Mouse (Mus musculus) heart, adult 18-20 months (tissue): ENCODE measurements around the gene Dbndd2. TPM values are rescaled to one million over a fixed set of nuclear protein-coding genes. Genes with fewer than 3 reads are reported as not detected.

Source experiments
- DNase-seq, 2 experiments: peaks; one replicate each; pipeline ENCODE4 v3.0.0; 2021 to 2022; ENCODE audit warnings: mixed read lengths in 1 of 2
- total RNA-seq, 2 experiments: library from RNA; stranded (reverse); gene quantifications; 2 replicates each; pipeline ENCODE4 v1.2.3; 2021

The Dbndd2 gene
- total RNA-seq, 2 experiments from 2014 or later, result 9.4 to 10.7 TPM

GRCm38 (mm10) chr2:164540652-164541427 lies 54.9 kb downstream of the Dbndd2 start:
- peak in 1 of 2 experiments; percentile 42 for DNase-seq

- no peak for DNase-seq
These were observed 56.2 kb downstream of the Dbndd2 start for GRCm38 (mm10) chr2:164542132-164542531.

GRCm38 (mm10) chr2:164542598-164542997 lies 56.7 kb downstream of the Dbndd2 start:
- no peak for DNase-seq

Other genes starting within 250 kb of the Dbndd2 start
- not detected for gene Svs2, start 247.6 kb upstream of the Dbndd2 start, total RNA-seq
- gene Svs3b, start 229.5 kb upstream of the Dbndd2 start, total RNA-seq, result not detected
- not detected for gene Svs4, start 207.6 kb upstream of the Dbndd2 start, total RNA-seq
- gene Svs3a, start 196.8 kb upstream of the Dbndd2 start, total RNA-seq, result not detected
- not detected for gene Svs6, start 169.4 kb upstream of the Dbndd2 start, total RNA-seq
- gene Svs5, start 153.4 kb upstream of the Dbndd2 start, total RNA-seq, result not detected
- gene Slpi, start 97.0 kb upstream of the Dbndd2 start, total RNA-seq, result 10 to 100 TPM; 12.2 to 21.3 TPM
- not detected for gene Rbpjl, start 83.0 kb upstream of the Dbndd2 start, total RNA-seq
- gene Matn4, start 80.9 kb upstream of the Dbndd2 start, total RNA-seq, result under 1 TPM; 0.36 to 0.45 TPM
- 10 to 100 TPM; 18.7 to 34.2 TPM for gene Sdc4, start 42.2 kb upstream of the Dbndd2 start, total RNA-seq
- gene Sys1, start 29.1 kb upstream of the Dbndd2 start, total RNA-seq, result 10 to 100 TPM; 23.0 to 23.1 TPM
- 10 to 100 TPM in 1 of 2 experiments, 1 to 10 TPM in 1; 3.7 to 11.1 TPM for gene Gm20458, start 25.1 kb upstream of the Dbndd2 start, total RNA-seq
- not detected for gene Trp53tg5, start 12.4 kb upstream of the Dbndd2 start, total RNA-seq
- gene Pigt, start 11.4 kb downstream of the Dbndd2 start, total RNA-seq, result 10 to 100 TPM; 28.7 to 32.6 TPM
- gene Wfdc2, start 76.3 kb downstream of the Dbndd2 start, total RNA-seq, result 10 to 100 TPM in 1 of 2 experiments, 1 to 10 TPM in 1; 1.0 to 11.8 TPM
- gene Spint3, start 87.4 kb downstream of the Dbndd2 start, total RNA-seq, result not detected
- gene Wfdc6a, start 99.3 kb downstream of the Dbndd2 start, total RNA-seq, result not detected
- not detected for gene Eppin, start 107.5 kb downstream of the Dbndd2 start, total RNA-seq
- gene Wfdc6b, start 127.4 kb downstream of the Dbndd2 start, total RNA-seq, result not detected
- gene Wfdc8, start 127.5 kb downstream of the Dbndd2 start, total RNA-seq, result not detected
- gene Wfdc16, start 152.7 kb downstream of the Dbndd2 start, total RNA-seq, result not detected
- gene Wfdc10, start 169.9 kb downstream of the Dbndd2 start, total RNA-seq, result under 1 TPM in 1 of 2 experiments, not detected in 1; 0.72 TPM
- not detected for gene Wfdc9, start 170.5 kb downstream of the Dbndd2 start, total RNA-seq
- not detected for gene Wfdc11, start 188.0 kb downstream of the Dbndd2 start, total RNA-seq
- not detected for gene Wfdc13, start 199.0 kb downstream of the Dbndd2 start, total RNA-seq
- gene Spint4, start 212.4 kb downstream of the Dbndd2 start, total RNA-seq, result not detected
- not detected for gene Spint5, start 229.2 kb downstream of the Dbndd2 start, total RNA-seq